Mouse (Mus musculus) liver, adult (tissue): ENCODE data around the gene Serpina10.
A peak's percentile ranks its signal among the peaks of the same experiment; 100 is the strongest.

ENCODE experiments used
- GATA4 ChIP-seq: IDR thresholded peaks from 2 replicates; pipeline ENCODE4 v1.6.1; 2014; ENCODE audit warnings: mild to moderate bottlenecking, low read length; ENCODE audit not compliant: insufficient replicate concordance

Serpina10 gene

GRCm38 (mm10) chr12:103643336-103643735, 12.1 kb upstream of the Serpina10 start:
- no peak for TF ChIP-seq GATA4

DNA sequence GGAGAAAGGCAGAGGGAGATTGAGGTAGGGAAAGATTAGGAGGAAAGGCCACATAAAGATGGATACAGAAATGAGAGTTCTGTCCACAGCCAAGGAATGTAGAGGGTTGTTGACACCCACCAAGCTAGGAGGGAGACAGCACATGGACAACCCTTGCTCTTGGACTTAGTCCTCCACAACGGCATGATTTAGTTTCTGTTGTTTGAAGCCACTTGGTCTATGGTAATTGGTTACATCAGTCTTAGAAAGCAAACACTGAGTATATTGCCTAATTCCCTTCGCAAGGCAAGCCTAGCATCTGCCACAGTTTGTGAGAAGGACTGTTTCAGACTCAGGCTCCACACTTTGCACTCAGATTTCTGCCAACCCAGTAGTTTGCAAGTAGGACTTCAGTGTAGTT, 4.6 kb upstream of the Serpina10 start:
- no peak for TF ChIP-seq GATA4

GRCm38 (mm10) chr12:103634430-103634829, 3.2 kb upstream of the Serpina10 start:
- TF ChIP-seq GATA4, result no peak

DNA sequence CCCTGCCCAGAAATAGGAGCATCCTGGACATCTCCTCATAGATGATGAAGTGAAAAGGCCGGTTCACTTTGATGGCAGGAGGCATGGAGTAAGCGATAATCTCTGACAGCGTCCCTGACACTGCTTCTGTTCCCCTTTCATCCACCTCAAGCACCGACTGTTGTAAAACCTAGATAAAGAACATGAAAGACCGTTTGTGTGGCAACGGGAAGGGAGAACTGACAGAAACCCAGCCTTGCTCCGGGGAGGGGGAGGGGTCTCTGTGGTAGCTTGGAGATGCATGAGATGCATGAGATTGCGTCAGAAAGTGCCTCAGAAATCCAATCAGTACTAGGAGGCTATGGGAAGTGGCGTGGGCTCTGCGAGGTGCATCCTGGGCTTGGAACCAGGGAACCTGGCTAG, 14.4 kb downstream of the Serpina10 start:
- TF ChIP-seq GATA4, result no peak

DNA sequence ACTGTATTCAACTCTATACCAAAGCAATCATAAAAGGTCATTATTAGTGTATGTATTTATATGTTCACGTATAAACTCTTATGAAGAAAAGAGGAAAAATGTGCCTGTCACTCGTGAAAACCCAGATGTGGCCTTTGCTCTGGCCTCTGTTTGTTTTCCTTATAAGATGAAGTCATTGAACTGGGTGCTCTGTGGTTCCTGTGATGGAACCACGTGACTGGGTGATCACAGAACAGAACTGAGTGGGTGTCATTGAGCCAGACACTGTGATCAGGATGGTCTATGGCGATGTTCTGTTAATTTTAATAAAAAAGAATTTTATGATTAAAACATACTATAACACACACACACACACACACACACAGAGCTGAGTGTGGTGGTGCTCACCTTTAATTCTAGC, 15.5 kb downstream of the Serpina10 start:
- TF ChIP-seq GATA4, result no peak

DNA sequence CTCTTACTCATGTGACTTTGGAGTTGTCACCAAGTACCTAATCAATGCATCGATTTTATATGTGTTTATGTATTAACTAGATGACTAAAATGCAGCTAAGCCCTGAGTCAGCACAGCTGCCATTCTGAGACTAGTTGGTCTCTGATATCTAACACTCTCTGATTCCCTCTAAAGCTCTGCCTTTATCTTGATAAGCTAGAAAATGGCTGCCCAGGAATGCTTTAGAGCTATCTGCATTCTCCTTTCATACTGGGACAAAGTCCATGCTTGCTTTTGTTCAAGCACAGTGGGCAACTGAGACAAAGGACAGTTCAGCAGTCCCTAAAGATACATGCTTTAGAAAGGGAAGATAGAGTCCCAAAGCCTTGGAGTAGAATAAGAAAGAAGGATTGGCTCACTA, 16.1 kb downstream of the Serpina10 start:
- TF ChIP-seq GATA4, result no peak

GRCm38 (mm10) chr12:103601839-103602238, 29.4 kb downstream of the Serpina10 start:
- TF ChIP-seq GATA4, result no peak

DNA sequence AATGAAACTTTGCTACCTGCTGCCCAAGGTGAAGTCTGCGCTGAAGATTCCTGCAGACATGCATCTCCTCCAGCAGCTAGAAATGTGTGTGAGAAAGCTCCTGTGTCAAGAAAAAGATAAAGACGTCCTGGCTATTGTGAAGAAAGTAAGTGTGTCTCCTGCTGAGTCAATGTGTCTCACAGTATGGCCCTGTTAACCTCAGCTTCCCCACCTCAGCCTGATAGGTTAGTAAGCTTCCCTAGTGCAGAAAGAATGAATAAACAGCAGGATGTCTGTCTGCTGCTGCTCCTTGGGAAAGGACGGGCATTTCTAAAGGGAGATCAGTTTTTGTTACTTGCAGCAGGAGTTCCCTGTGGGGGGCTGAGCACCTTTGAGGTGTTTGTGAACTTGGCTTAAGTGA, 30.9 kb downstream of the Serpina10 start:
- no peak for TF ChIP-seq GATA4

- TF ChIP-seq GATA4, result peak; percentile 78
These were observed 32.8 kb downstream of the Serpina10 start for GRCm38 (mm10) chr12:103598411-103598810.

GRCm38 (mm10) chr12:103583771-103584170, 47.5 kb downstream of the Serpina10 start:
- TF ChIP-seq GATA4, result no peak

DNA sequence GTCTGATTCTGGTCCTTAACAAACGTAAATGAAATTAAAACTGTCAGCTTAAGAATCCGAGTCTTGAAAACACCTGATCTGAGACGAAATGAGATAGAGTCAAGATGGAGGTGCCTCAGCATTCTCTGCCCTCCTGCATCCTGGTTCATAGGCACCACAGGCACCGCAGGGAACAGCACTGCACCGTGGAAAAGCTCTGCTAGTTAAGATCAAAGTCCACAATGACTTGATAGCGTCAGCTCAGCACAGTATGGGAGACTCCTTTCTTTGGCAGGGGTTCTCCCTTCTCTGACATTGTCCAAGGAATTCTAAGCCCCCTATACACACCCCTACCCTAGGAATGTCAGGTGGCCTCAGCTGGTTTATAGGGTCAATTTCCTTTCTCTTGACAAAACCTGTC, 61.6 kb downstream of the Serpina10 start:
- no peak for TF ChIP-seq GATA4

DNA sequence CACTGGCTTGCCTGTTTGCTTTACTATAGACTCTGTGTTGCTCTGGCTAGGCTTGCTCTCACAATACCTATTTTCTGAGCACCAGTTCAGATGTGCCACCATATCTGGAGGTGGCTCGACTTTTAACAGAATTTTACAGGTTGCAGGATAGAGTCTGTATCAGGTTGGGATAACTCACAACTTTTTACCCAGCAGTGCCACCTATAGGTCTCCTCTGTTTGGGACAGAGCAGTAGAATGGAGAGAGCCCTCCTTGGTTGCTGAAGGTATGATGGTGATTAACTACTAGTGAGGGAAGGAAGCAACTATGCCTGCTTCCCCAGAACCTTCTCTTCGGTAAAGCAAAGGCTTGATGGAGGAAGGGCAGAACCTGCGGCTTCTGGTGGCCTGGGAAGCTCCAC, 64.1 kb downstream of the Serpina10 start:
- no peak for TF ChIP-seq GATA4

DNA sequence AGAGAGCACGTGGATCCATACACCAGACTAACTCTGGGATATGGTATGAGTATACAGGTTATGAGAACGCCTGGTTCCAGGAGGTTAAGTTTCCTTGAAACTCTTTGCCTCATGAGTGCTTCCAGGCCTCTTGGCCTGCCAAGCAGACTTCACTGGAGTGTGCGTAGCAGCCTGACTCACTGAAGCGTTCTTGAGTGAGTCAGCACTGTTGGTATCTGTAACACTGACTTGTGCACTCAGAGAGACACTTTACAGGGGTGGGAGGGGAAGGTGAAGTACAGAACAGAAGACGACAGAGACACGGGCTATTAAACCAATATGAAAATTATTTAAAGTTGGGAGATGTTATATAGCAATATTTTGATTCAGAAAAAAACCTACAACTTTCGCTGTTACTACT, 66.1 kb downstream of the Serpina10 start:
- no peak for TF ChIP-seq GATA4
